Mouse (Mus musculus) megakaryocyte, adult 5-6 weeks (primary cell): ENCODE measurements around the gene Tmem246. TPM values are rescaled to one million over a fixed set of nuclear protein-coding genes. Genes with fewer than 3 reads are reported as not detected.
A peak's percentile ranks its signal among the peaks of the same experiment; 100 is the strongest.

Experiments used
- ATAC-seq: 2 replicates; pipeline ENCODE4 v1.8.0; 2016; ENCODE audit warnings: mild to moderate bottlenecking, inconsistent platforms; ENCODE audit not compliant: poor library complexity, severe bottlenecking
- total RNA-seq, 2 experiments: library from RNA; stranded (forward) in 1 of 2; stranded (reverse) in 1 of 2; fragments of 153-499, 151-499 nt in 1 of 2; fragments of 221-1000, 200-1000 nt in 1 of 2; gene quantifications; 2 replicates each; pipeline versions ENCODE4 v1.2.3 to v1.2.4; 2015 to 2017

The Tmem246 gene
- total RNA-seq, 2 experiments from 2014 or later: not detected

GRCm38 (mm10) chr4:49583965-49584831, 13.5 kb downstream of the Tmem246 start:
- ATAC-seq: no peak

DNA sequence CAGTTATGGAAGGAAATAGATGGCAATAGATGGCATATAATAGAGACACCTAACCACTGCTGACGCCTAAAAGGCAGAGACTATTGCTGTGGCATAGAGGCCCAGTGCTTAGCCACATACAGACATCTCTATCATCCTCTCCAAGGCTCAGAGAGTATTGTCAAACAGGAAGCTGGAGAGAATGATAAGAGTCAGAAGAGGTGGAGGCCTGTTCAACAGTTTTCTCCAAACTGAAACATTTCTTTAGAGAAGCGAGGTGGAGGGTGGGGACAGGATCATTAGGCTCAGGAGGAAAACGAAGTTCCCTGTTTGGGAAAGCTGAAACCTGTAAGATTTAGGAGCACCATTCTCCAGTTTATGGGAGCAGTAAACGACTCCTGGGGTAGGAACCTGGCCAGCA, 16.4 kb downstream of the Tmem246 start:
- no peak for ATAC-seq

DNA sequence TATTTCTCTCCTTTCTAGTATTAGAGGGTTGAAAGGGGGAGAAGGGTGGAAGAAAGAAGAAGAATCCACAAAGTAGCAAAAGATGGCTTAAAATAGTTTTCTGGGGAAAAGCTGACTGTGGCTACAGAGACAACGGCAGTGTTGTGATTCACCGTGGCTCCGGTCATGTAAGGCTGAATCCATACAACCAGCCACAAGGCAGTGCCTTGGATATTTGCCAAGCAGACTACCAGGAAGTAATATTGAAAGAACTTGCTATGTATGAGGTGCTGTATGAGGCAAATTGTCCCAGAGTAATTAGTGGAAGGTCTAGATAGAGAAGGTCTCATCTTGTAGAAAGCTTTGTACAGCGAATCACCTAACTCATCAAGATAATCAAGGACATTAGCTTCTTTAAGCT, 25.5 kb downstream of the Tmem246 start:
- ATAC-seq: no peak

GRCm38 (mm10) chr4:49567613-49568012, 30.1 kb downstream of the Tmem246 start:
- peak; percentile 96 for ATAC-seq

DNA sequence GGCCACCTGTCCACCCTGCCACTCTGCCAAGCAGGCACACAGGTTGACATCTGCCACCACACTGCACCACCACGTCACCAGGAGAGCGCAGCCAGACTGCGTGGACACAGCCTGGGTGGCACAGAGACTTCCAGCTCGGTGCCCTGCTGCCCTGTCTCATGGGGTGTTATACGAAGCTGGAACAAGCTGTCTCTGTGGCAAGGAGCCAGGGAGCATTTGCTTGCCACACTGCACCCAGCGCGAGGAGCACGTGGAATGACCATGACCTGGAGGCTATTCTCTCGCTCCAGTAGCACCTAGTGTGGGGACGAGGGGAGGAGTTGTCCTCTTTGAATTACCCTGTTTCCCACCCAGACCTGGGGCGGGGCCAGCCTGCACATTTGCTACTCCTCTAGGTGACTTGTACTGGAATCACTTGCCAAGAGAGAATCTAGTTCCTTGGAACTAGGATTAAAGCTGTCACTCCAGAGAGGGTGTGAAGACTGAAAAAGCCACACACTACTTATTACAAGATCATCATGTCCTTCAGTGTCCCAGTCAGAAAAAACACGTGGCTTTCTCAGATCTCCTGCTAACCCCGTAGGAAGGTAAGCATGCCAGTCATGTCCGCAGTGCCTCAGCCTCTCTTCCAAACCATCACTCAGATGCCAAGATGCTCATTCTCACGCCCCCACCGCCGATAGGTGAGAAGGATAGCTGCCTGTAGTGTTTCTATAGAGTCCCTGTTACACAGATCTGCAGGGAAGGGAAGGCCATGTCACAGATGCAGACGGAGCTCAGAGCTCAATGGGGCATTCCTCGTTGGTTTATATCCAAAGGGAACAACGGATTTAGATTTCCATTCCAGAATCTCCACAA, 37.5 kb downstream of the Tmem246 start:
- no peak for ATAC-seq

DNA sequence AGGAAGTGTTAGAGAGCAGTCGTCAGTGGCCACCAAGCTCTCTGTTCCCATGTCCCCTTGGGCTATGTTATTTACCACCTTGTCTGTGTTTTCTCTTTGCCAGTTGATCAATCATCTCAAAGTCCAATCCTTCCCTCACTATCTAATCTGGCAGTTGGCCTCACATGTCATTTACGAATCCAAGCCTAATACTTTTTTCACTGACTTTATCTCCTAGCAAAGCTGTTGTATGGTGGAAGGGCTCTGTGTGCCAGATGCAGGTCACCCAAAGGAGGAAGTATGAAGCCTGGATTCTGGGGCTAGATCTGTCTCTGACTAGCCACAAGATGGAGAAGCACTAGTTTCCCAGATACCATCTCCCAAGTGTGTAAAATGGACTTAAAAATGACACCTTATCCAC, 39.5 kb downstream of the Tmem246 start:
- ATAC-seq: no peak

DNA sequence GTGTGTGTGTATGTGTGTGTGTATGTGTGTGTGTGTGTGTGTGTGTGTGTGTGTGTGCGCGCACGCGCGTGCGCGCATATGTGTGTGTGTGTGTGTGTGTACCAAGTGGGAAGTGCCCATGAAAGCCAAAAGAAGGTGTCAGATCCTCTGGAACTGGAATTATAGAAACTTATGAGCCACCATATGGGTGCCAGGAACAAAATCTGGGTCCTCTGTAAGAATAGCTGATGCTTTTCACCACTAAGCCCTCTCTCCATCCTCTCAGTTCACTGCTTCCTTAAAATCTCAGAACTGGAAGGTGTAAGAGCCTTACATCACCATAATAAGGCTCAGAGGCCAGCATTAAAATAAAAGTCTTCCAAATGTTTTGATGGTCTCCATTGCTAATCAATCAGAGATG, 40.3 kb downstream of the Tmem246 start:
- ATAC-seq: no peak

DNA sequence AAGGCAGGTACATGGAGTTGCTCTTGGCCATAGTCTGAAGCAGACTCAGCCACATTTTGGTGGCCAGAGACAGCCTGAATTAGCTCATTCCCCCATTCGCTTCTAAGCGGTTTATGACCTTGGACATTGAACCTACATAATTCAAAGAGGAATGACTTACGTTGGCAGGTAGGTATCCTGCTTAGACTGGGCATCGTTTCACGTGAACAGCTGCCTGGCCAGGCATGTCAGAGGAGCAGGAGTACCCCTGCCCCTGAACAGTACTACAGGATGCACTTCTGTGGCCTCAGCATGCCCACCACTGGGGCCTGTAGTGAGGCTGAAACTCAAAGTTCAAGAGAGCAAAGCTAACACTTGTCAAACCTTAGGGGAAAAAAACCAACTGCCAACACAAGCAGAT, 44.3 kb downstream of the Tmem246 start:
- ATAC-seq: no peak

DNA sequence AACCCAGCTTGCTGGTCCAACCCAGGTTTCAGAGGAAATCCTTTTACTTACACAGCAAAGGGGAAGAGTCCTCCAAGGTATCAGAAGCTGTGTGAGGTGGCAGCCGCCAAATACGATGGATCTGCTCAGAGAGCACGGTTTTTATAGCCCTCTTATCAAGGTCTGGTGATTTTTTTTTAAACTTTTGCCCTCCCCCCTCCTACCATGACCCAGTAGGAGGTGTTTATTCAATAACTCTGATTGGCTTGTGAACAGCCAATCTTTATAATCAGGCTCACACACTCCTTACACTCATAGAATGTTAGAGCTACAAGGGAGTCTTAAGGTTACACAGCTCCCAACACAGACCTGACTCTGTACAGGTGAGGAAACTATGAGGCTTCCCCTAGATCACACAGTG, 48.3 kb downstream of the Tmem246 start, which contains the start of gene Aldob:
Gene Aldob (minus strand): TSS at position 164 of the 400 bp plus-strand sequence.
- no peak for ATAC-seq

- ATAC-seq: no peak
These were observed 50.0 kb downstream of the Tmem246 start for GRCm38 (mm10) chr4:49547544-49548219.

DNA sequence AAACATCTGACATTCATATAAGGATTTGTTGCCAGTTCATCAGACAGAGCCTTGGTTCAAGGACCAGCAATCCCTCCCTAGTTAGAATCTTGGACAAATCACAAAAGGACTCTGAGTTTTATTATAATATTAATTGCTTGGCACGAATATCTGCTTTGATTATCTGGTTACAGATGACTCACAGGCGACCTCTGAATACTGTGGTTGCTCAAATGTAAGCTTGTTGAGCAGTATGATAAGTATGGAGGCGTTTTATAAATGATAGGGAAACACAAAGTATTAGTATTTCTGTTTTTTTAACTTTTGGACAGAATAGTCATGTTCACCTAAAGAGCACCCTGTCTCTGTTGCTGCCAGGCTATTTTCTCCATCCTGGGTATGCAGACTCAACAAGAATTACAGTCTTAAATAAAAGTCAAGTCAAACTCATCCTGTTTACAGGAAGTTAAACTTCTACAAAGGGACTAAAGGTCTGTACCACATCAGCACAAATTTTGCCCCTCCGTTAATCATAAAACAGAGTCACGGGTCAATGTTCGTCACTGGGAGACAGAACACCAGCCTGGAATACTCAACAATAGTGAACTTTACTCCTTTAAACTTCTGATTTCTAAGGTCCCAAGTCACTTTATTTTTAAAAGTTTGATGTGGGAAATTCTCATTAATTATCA, 50.7 kb downstream of the Tmem246 start:
- ATAC-seq: no peak

GRCm38 (mm10) chr4:49546026-49546425, 51.6 kb downstream of the Tmem246 start:
- no peak for ATAC-seq

GRCm38 (mm10) chr4:49540966-49541365, 56.7 kb downstream of the Tmem246 start:
- ATAC-seq: no peak

DNA sequence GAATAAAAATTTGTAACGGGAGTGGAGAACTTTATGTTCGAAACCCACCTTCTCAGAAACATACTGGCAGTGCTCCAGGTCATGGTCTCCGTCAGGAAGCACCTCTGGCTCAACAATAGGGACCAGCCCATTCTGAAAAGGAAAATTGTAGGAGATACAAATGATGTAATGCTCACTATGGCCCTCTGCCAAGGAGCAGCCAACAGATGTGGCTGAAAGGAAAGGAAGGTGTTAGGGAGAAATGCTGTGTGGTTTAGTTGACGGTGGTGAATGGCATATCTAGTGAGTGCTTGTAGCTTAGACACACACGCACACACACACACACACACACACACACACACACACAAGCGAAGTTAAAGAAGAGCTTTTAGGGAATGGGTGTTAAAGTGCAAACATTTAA, 58.0 kb downstream of the Tmem246 start:
- no peak for ATAC-seq

DNA sequence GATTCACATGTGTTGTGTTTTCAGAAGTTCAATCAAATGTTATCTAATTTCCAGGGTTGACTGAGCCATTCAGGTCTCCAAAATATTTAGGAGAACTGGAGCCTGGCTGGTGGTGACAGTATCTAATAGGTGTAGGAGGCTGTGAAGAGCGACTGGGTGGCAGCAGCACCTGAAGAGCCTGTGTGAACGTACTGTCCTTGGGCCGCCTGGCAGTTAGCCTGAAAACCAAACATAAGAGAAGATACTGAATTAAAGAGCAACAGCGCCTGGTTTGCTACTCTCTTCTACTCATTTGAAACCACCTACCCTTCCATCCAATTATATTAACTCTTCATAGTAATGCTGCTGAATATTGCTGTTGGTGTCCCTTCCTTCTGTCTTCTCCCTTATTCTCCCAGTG, 61.0 kb downstream of the Tmem246 start:
- no peak for ATAC-seq

DNA sequence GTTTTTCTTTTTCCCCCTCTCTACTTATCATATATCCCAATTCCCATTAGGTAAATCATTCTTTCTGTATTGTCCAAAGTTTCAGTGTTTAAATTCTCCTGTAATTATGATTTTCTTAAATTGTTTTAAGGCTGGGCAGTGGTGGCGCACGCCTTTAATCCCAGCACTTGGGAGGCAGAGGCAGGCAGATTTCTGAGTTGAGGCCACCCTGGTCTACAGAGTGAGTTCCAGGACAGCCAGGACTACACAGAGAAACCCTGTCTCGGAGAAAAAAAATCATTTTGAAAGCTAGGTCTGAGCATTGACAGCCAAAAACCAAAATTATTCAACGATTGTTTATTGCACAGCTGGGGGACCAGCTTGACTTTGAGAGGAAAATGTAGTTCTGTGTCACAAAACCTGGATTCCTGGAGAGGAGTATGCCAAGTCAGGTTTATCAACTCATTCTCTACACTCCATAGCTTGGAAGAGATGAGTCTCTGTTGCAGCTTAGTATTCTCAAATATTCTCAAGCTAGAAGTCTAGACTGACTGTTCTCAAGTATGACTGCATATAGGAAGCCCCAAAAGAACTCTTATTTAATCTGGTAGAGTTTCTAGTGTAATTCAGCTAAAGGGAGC, 61.9 kb downstream of the Tmem246 start:
- ATAC-seq: no peak

GRCm38 (mm10) chr4:49535036-49535435, 62.6 kb downstream of the Tmem246 start:
- no peak for ATAC-seq
